Comparison of ENCODE assay signal across 8 mouse cellular contexts in the genomic region with DNA sequence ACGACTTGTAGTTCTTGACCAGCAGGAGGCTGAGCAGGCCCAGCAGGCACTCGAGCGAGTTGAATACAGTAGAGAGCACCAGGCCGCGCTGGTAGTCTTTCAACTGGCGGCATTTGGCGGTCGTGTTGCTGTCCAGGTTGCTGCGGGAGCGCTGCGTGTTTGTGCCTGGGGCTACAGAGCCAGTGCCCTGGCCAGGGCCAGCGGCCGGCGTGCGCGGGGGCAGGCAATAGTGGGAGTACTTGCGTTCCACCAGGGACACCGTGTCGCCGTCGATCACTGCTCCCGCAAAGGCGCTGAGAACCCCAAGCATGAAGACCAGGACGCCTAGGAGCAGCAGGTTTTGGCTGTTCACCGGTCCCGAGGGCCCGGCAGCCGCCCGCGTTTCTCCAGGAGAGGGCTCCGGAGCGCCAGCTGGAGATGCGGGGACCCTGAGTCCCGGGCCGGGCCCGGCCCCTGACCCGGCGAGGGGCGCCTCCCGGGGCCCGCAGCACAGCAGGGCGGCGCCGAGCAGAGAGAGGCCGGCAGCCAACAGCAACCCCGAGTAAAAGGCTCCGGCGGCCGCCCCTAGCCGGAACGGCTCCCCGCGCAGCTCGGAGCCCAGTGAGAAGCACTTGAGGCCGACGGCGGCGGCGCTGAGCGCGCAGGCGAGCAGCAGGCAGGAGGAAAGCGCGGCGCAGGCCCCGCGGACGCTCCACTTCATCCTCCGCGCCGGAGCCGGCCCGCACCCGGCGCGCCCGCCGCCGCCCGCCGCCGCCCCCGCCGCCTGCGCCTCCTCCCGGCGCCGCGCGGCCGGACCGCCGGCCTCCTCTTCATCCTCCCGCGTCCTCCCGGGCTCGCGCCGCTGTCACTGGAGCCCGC. TPM values are rescaled to one million over a fixed set of nuclear protein-coding genes. Genes with fewer than 3 reads are reported as not detected.
DNase-seq lines count a peak whose midpoint lies in the region; ATAC-seq lines count a peak whose summit lies in the region.

No protein-coding gene starts in this region.

- 0 out of 2 replicates have a peak overlapping the region, but pooled peaks have one; percentile 44 for H3K27ac ChIP-seq in embryonic facial prominence, embryonic 10.5 days (replicated peaks)
- H3K27ac ChIP-seq in heart, embryonic 12.5 days (ENCODE audit: poor library complexity, severe bottlenecking): no peak overlapping the region
- H3K27ac ChIP-seq in kidney, embryonic 14.5 days (ENCODE audit: low read depth, low read length): no peak overlapping the region
- no peak overlapping the region for H3K27ac ChIP-seq in liver, embryonic 13.5 days
- no peak overlapping the region for H3K27ac ChIP-seq in neural tube, embryonic 12.5 days

- peak overlapping the region; percentile 63 for H3K4me3 ChIP-seq in embryonic facial prominence, embryonic 10.5 days
- H3K4me3 ChIP-seq in heart, embryonic 12.5 days: peak overlapping the region; percentile 64
- peak overlapping the region; percentile 56 for H3K4me3 ChIP-seq in kidney, embryonic 14.5 days (ENCODE audit: low read length)
- H3K4me3 ChIP-seq in liver, embryonic 13.5 days (replicated peaks): peak overlapping the region; percentile 56
- peak overlapping the region; percentile 55 for H3K4me3 ChIP-seq in neural tube, embryonic 12.5 days

- peak overlapping the region; percentile 99 for H3K4me2 ChIP-seq in heart, embryonic 12.5 days
- peak overlapping the region; percentile 97 for H3K4me2 ChIP-seq in kidney, embryonic 14.5 days (replicated peaks; ENCODE audit: low read depth, low read length)
- H3K4me2 ChIP-seq in liver, embryonic 13.5 days: peak overlapping the region; percentile 71
- H3K4me2 ChIP-seq in neural tube, embryonic 12.5 days (replicated peaks): peak overlapping the region; percentile 96

- DNase-seq in thymus, postnatal 25 days: peak; percentile 5
- no peak for DNase-seq in thymus, adult 18-20 months
- DNase-seq in embryonic facial prominence, embryonic 10.5 days (ENCODE audit: low spot score): peak; percentile 75
- no peak for DNase-seq in liver, embryonic 13.5 days
- peak; percentile 44 for DNase-seq in yolk sac, embryonic 10.5 days (ENCODE audit: low spot score)

- H3K9me3 ChIP-seq in embryonic facial prominence, embryonic 10.5 days: no peaks in the 10 kb centered on the region
- no peaks in the 10 kb centered on the region for H3K9me3 ChIP-seq in heart, embryonic 12.5 days (replicated peaks)
- no peaks in the 10 kb centered on the region for H3K9me3 ChIP-seq in kidney, embryonic 14.5 days (ENCODE audit: control insufficient read depth, low read length)
- H3K9me3 ChIP-seq in liver, embryonic 13.5 days (replicated peaks): no peaks in the 10 kb centered on the region
- H3K9me3 ChIP-seq in neural tube, embryonic 12.5 days: no peaks in the 10 kb centered on the region

- H3K36me3 ChIP-seq in embryonic facial prominence, embryonic 10.5 days (replicated peaks): no peaks in the 10 kb centered on the region
- no peaks in the 10 kb centered on the region for H3K36me3 ChIP-seq in heart, embryonic 12.5 days
- no peaks in the 10 kb centered on the region for H3K36me3 ChIP-seq in kidney, embryonic 14.5 days (ENCODE audit: control insufficient read depth, insufficient read depth, low read length)
- H3K36me3 ChIP-seq in liver, embryonic 13.5 days: no peaks in the 10 kb centered on the region
- no peaks in the 10 kb centered on the region for H3K36me3 ChIP-seq in neural tube, embryonic 12.5 days

- ATAC-seq in heart, embryonic 12.5 days (ENCODE audit: insufficient number of reproducible peaks, low FRiP score): peak; percentile 36
- ATAC-seq in kidney, embryonic 14.5 days (ENCODE audit: low FRiP score, low TSS enrichment): peak; percentile 64
- no peak for ATAC-seq in liver, embryonic 13.5 days (ENCODE audit: low read depth)
- peak; percentile 55 for ATAC-seq in neural tube, embryonic 12.5 days (ENCODE audit: low FRiP score, low read depth)

- WGBS in embryonic facial prominence, embryonic 10.5 days: under 1% methylated on average over 100 of the region's 100 CpGs
- WGBS in heart, embryonic 12.5 days: 2% methylated on average over 82 of the region's 100 CpGs
- under 1% methylated on average over 62 of the region's 100 CpGs for WGBS in kidney, embryonic 14.5 days
- under 1% methylated on average over 67 of the region's 100 CpGs for WGBS in liver, embryonic 13.5 days (ENCODE audit: insufficient replicate concordance)
- under 1% methylated on average over 92 of the region's 100 CpGs for WGBS in neural tube, embryonic 12.5 days

- peaks cover 27% of the 10 kb centered on the region for H3K4me1 ChIP-seq in embryonic facial prominence, embryonic 10.5 days
- H3K4me1 ChIP-seq in heart, embryonic 12.5 days (replicated peaks): peaks cover 24% of the 10 kb centered on the region
- H3K4me1 ChIP-seq in kidney, embryonic 14.5 days (ENCODE audit: control insufficient read depth, insufficient read depth, low read length): peaks cover 13% of the 10 kb centered on the region; the same call in 1 of the 2 replicates
- H3K4me1 ChIP-seq in liver, embryonic 13.5 days (replicated peaks): peaks cover 25% of the 10 kb centered on the region
- H3K4me1 ChIP-seq in neural tube, embryonic 12.5 days: peaks cover 27% of the 10 kb centered on the region

- peaks cover 99% of the 10 kb centered on the region for H3K27me3 ChIP-seq in embryonic facial prominence, embryonic 10.5 days (replicated peaks; ENCODE audit: low read depth, poor library complexity, severe bottlenecking)
- peaks cover 91% of the 10 kb centered on the region for H3K27me3 ChIP-seq in heart, embryonic 12.5 days (replicated peaks)
- peaks cover 94% of the 10 kb centered on the region for H3K27me3 ChIP-seq in kidney, embryonic 14.5 days (ENCODE audit: control insufficient read depth, insufficient read depth, low read length)
- peaks cover 97% of the 10 kb centered on the region for H3K27me3 ChIP-seq in liver, embryonic 13.5 days
- H3K27me3 ChIP-seq in neural tube, embryonic 12.5 days (replicated peaks): peaks cover 89% of the 10 kb centered on the region

- peak overlapping the region; percentile 66 for H3K9ac ChIP-seq in heart, embryonic 12.5 days
- H3K9ac ChIP-seq in kidney, embryonic 14.5 days (ENCODE audit: low read depth, low read length): peak overlapping the region; percentile 45
- H3K9ac ChIP-seq in liver, embryonic 13.5 days: no peak overlapping the region
- H3K9ac ChIP-seq in neural tube, embryonic 12.5 days: peak overlapping the region; percentile 56

RNA-seq across cellular contexts. Expression of a gene that starts 0.5 kb away (rescaled TPM):
- not detected in 2 replicates for polyA plus RNA-seq in embryonic facial prominence, embryonic 10.5 days (2016; fragmentation: Nextera tagmentation; extraction: Ambion mirVana)
- not detected in 2 replicates for polyA plus RNA-seq in heart, embryonic 12.5 days (2016; fragmentation: Nextera tagmentation; extraction: Ambion mirVana)
- polyA plus RNA-seq in kidney, embryonic 14.5 days (2014; fragmentation: Nextera tagmentation; extraction: Ambion mirVana): not detected in 2 replicates
- polyA plus RNA-seq in liver, embryonic 13.5 days (2015; fragmentation: Nextera tagmentation; extraction: Ambion mirVana): 0.05 and 0.07 TPM in 2 replicates
- 0.45 and 0.51 TPM in 2 replicates for polyA plus RNA-seq in neural tube, embryonic 12.5 days (2016; fragmentation: Nextera tagmentation; extraction: Ambion mirVana)

RNA-seq across cellular contexts. Expression of a gene that starts 21.0 kb away (rescaled TPM):
- 0.16 and 0.39 TPM in 2 replicates for polyA plus RNA-seq in embryonic facial prominence, embryonic 10.5 days (2016; fragmentation: Nextera tagmentation; extraction: Ambion mirVana)
- 0.21 and 0.23 TPM in 2 replicates for polyA plus RNA-seq in heart, embryonic 12.5 days (2016; fragmentation: Nextera tagmentation; extraction: Ambion mirVana)
- polyA plus RNA-seq in kidney, embryonic 14.5 days (2014; fragmentation: Nextera tagmentation; extraction: Ambion mirVana): 0.23 and 0.27 TPM in 2 replicates
- polyA plus RNA-seq in liver, embryonic 13.5 days (2015; fragmentation: Nextera tagmentation; extraction: Ambion mirVana): 0.07 and 0.15 TPM in 2 replicates
- 0.75 TPM in 1 of 2 replicates, not detected in the other for polyA plus RNA-seq in neural tube, embryonic 12.5 days (2016; fragmentation: Nextera tagmentation; extraction: Ambion mirVana)

RNA-seq across cellular contexts. Expression of a gene that starts 54.8 kb away (rescaled TPM):
- polyA plus RNA-seq in embryonic facial prominence, embryonic 10.5 days (2016; fragmentation: Nextera tagmentation; extraction: Ambion mirVana): 6.4 and 7.6 TPM in 2 replicates
- 7.7 and 8.1 TPM in 2 replicates for polyA plus RNA-seq in heart, embryonic 12.5 days (2016; fragmentation: Nextera tagmentation; extraction: Ambion mirVana)
- polyA plus RNA-seq in kidney, embryonic 14.5 days (2014; fragmentation: Nextera tagmentation; extraction: Ambion mirVana): 2.5 and 3.1 TPM in 2 replicates
- polyA plus RNA-seq in liver, embryonic 13.5 days (2015; fragmentation: Nextera tagmentation; extraction: Ambion mirVana): 3.5 and 4.6 TPM in 2 replicates
- polyA plus RNA-seq in neural tube, embryonic 12.5 days (2016; fragmentation: Nextera tagmentation; extraction: Ambion mirVana): 5.8 and 6.1 TPM in 2 replicates

Comparison
In these comparisons a context has a peak if more than half of its experiments do, and no peak if none do; other contexts are left out.
1. DNase-seq: peak in thymus, postnatal 25 days (single experiment), embryonic facial prominence, embryonic 10.5 days (single experiment) and yolk sac, embryonic 10.5 days (single experiment); none in thymus, adult 18-20 months (0 of 2) and liver, embryonic 13.5 days (single experiment).
2. Peak in every context shown above with its lines, with median percentiles within 50 percentile points of each other: H3K4me3 ChIP-seq and H3K4me2 ChIP-seq.